8 mouse cellular contexts compared by ENCODE assay signal in genomic region chr2:166996533-166996894, GRCm38 (mm10). TPM values are rescaled to one million over a fixed set of nuclear protein-coding genes. Genes with fewer than 3 reads are reported as not detected.
DNase-seq lines count a peak whose midpoint lies in the region; ATAC-seq and TF ChIP-seq lines count a peak whose summit lies in the region.

No protein-coding gene starts in this region.

- peak overlapping the region; percentile 59 for H3K4me3 ChIP-seq in liver, adult 2 months (ENCODE audit: insufficient read depth, low read depth, low read length)
- H3K4me3 ChIP-seq in embryonic facial prominence, embryonic 13.5 days: peak overlapping the region; percentile 97
- peak overlapping the region; percentile 98 for H3K4me3 ChIP-seq in intestine, embryonic 16.5 days (ENCODE audit: low read length)
- H3K4me3 ChIP-seq in neural tube, embryonic 14.5 days (ENCODE audit: low read depth, low read length): peak overlapping the region; percentile 96

- peak overlapping the region; percentile 69 for H3K27ac ChIP-seq in liver, adult 2 months (replicated peaks; ENCODE audit: insufficient read depth, low read depth, low read length)
- peak overlapping the region; percentile 99 for H3K27ac ChIP-seq in embryonic facial prominence, embryonic 13.5 days
- peak overlapping the region; percentile 64 for H3K27ac ChIP-seq in intestine, embryonic 16.5 days (ENCODE audit: low read length)
- H3K27ac ChIP-seq in neural tube, embryonic 14.5 days (ENCODE audit: low read depth, low read length): peak overlapping the region; percentile 65

- no peaks in the 10 kb centered on the region for H3K27me3 ChIP-seq in liver, adult 2 months (ENCODE audit: control insufficient read depth, insufficient read depth, low read length)
- H3K27me3 ChIP-seq in embryonic facial prominence, embryonic 13.5 days: no peaks in the 10 kb centered on the region
- H3K27me3 ChIP-seq in intestine, embryonic 16.5 days (replicated peaks; ENCODE audit: control insufficient read depth, insufficient read depth, low read length): no peaks in the 10 kb centered on the region; the same call in 1 of the 2 replicates
- no peaks in the 10 kb centered on the region for H3K27me3 ChIP-seq in neural tube, embryonic 14.5 days (ENCODE audit: control insufficient read depth, insufficient read depth, low read length)

- H3K79me2 ChIP-seq in liver, adult 2 months (ENCODE audit: control insufficient read depth, insufficient read depth, low read length): peaks cover 21% of the 10 kb centered on the region

- H3K9ac ChIP-seq in liver, adult 2 months (ENCODE audit: low read depth, low read length): peak overlapping the region; percentile 80
- peak overlapping the region; percentile 98 for H3K9ac ChIP-seq in embryonic facial prominence, embryonic 13.5 days
- H3K9ac ChIP-seq in intestine, embryonic 16.5 days (ENCODE audit: low read depth, low read length): peak overlapping the region; percentile 74
- peak overlapping the region; percentile 98 for H3K9ac ChIP-seq in neural tube, embryonic 14.5 days (replicated peaks; ENCODE audit: low read depth, low read length)

- WGBS in liver, adult 2 months: 32% methylated on average over 8 of the region's 8 CpGs
- 36% methylated on average over 8 of the region's 8 CpGs for WGBS in embryonic facial prominence, embryonic 13.5 days
- 36% methylated on average over 8 of the region's 8 CpGs for WGBS in intestine, embryonic 16.5 days
- WGBS in neural tube, embryonic 14.5 days: 41% methylated on average over 8 of the region's 8 CpGs

- H3K36me3 ChIP-seq in liver, adult 2 months (ENCODE audit: control insufficient read depth, insufficient read depth, low read length): no peaks in the 10 kb centered on the region
- H3K36me3 ChIP-seq in embryonic facial prominence, embryonic 13.5 days: no peaks in the 10 kb centered on the region
- H3K36me3 ChIP-seq in intestine, embryonic 16.5 days (ENCODE audit: control insufficient read depth, insufficient read depth, low read length): no peaks in the 10 kb centered on the region
- no peaks in the 10 kb centered on the region for H3K36me3 ChIP-seq in neural tube, embryonic 14.5 days (ENCODE audit: control insufficient read depth, insufficient read depth, low read length)

- DNase-seq in liver, adult 2 months (ENCODE audit: extremely low read depth, low read depth, low spot score): no peak
- no peak for DNase-seq in liver
- no peak for DNase-seq in testis, postnatal 14 days (ENCODE audit: low spot score)
- DNase-seq in cerebellum, postnatal 4 days (ENCODE audit: low spot score in 2 of 2): no peak
- no peak for DNase-seq in gastrocnemius, adult 18-20 months (ENCODE audit: low spot score)

- peaks cover 17% of the 10 kb centered on the region for H3K4me1 ChIP-seq in liver, adult 2 months (ENCODE audit: control insufficient read depth, insufficient read depth, low read length)
- peaks cover 44% of the 10 kb centered on the region for H3K4me1 ChIP-seq in embryonic facial prominence, embryonic 13.5 days
- H3K4me1 ChIP-seq in intestine, embryonic 16.5 days (ENCODE audit: control insufficient read depth, insufficient read depth, low read length): peaks cover 31% of the 10 kb centered on the region
- peaks cover 29% of the 10 kb centered on the region for H3K4me1 ChIP-seq in neural tube, embryonic 14.5 days (ENCODE audit: control insufficient read depth, insufficient read depth, low read length)

- TF ChIP-seq POLR2A in liver, adult 2 months (IDR thresholded peaks at IDR 0.05; ENCODE audit: extremely low read depth, insufficient read depth, low read length): no peak

- ATAC-seq in embryonic facial prominence, embryonic 13.5 days (ENCODE audit: insufficient number of reproducible peaks, insufficient read depth, low FRiP score, low TSS enrichment, low read depth): no peak
- peak; percentile 42 for ATAC-seq in intestine, embryonic 16.5 days
- ATAC-seq in neural tube, embryonic 14.5 days (ENCODE audit: low read depth): peak; percentile 16; the same call in 1 of the 2 replicates

- peak overlapping the region; percentile 92 for H3K4me2 ChIP-seq in embryonic facial prominence, embryonic 13.5 days
- H3K4me2 ChIP-seq in intestine, embryonic 16.5 days (ENCODE audit: low read depth, low read length): peak overlapping the region; percentile 70
- peak overlapping the region; percentile 82 for H3K4me2 ChIP-seq in neural tube, embryonic 14.5 days (ENCODE audit: low read depth, low read length)

- no peaks in the 10 kb centered on the region for H3K9me3 ChIP-seq in embryonic facial prominence, embryonic 13.5 days
- no peaks in the 10 kb centered on the region for H3K9me3 ChIP-seq in intestine, embryonic 16.5 days (ENCODE audit: control insufficient read depth, low read length)
- H3K9me3 ChIP-seq in neural tube, embryonic 14.5 days (ENCODE audit: control insufficient read depth, low read length): no peaks in the 10 kb centered on the region

- no peak for TF ChIP-seq CTCF in liver, adult 2 months (IDR thresholded peaks at IDR 0.05; ENCODE audit: low read depth, low read length)

RNA-seq across cellular contexts. Expression of gene Stau1, which starts 0.4 kb away (rescaled TPM):
- total RNA-seq in liver, adult 2 months (2014; rRNA removed): 25.1 and 38.6 TPM in 2 replicates
- 23.8 and 25.9 TPM in 2 replicates for polyA plus RNA-seq in liver, adult 2 months (2012; rRNA removed)
- 104 and 105 TPM in 2 replicates for polyA plus RNA-seq in embryonic facial prominence, embryonic 13.5 days (2015; fragmentation: Nextera tagmentation; extraction: Ambion mirVana)
- polyA plus RNA-seq in intestine, embryonic 16.5 days (2015; fragmentation: Nextera tagmentation; extraction: Ambion mirVana): 60.2 and 61.2 TPM in 2 replicates
- polyA plus RNA-seq in neural tube, embryonic 14.5 days (2014; fragmentation: Nextera tagmentation; extraction: Ambion mirVana): 104 and 112 TPM in 2 replicates
- 10 to 100 TPM; 35.7 to 38.2 TPM for total RNA-seq in gastrocnemius, adult 18-20 months (2021)

RNA-seq across cellular contexts. Expression of gene Ddx27, which starts 18.5 kb away (rescaled TPM):
- total RNA-seq in liver, adult 2 months (2014; rRNA removed): 11.1 and 11.2 TPM in 2 replicates
- 8.7 and 13.4 TPM in 2 replicates for polyA plus RNA-seq in liver, adult 2 months (2012; rRNA removed)
- polyA plus RNA-seq in embryonic facial prominence, embryonic 13.5 days (2015; fragmentation: Nextera tagmentation; extraction: Ambion mirVana): 52.5 and 54.2 TPM in 2 replicates
- 40.9 and 45.7 TPM in 2 replicates for polyA plus RNA-seq in intestine, embryonic 16.5 days (2015; fragmentation: Nextera tagmentation; extraction: Ambion mirVana)
- 28.8 and 33.9 TPM in 2 replicates for polyA plus RNA-seq in neural tube, embryonic 14.5 days (2014; fragmentation: Nextera tagmentation; extraction: Ambion mirVana)
- total RNA-seq in gastrocnemius, adult 18-20 months (2021): 1 to 10 TPM; 8.0 to 9.7 TPM
